Mouse (Mus musculus): Measurements from ENCODE around the gene Hcfc2. TPM values are rescaled to one million over a fixed set of nuclear protein-coding genes. Genes with fewer than 3 reads are reported as not detected.

Gene Hcfc2
- polyA plus RNA-seq, 1 experiment from 2014 or later: 37.9 TPM

Other genes with a start within 250 kb of the Hcfc2 start
- not detected in 2 replicates for gene Gm1553, start 203.5 kb upstream of the Hcfc2 start, polyA plus RNA-seq (2014; fragmentation: Nextera tagmentation; extraction: Ambion mirVana)
- gene 1190007I07Rik, start 72.9 kb upstream of the Hcfc2 start, polyA plus RNA-seq (2014; fragmentation: Nextera tagmentation; extraction: Ambion mirVana): 38.2 and 41.0 TPM in 2 replicates
- 157 and 165 TPM in 2 replicates for gene Tdg, start 66.3 kb upstream of the Hcfc2 start, polyA plus RNA-seq (2014; fragmentation: Nextera tagmentation; extraction: Ambion mirVana)
- 1.4 and 1.7 TPM in 2 replicates for gene Glt8d2, start 5.5 kb upstream of the Hcfc2 start, polyA plus RNA-seq (2014; fragmentation: Nextera tagmentation; extraction: Ambion mirVana)
- 36.4 and 43.5 TPM in 2 replicates for gene Nfyb, start 68.0 kb downstream of the Hcfc2 start, polyA plus RNA-seq (2014; fragmentation: Nextera tagmentation; extraction: Ambion mirVana)
- gene Txnrd1, start 137.8 kb downstream of the Hcfc2 start, polyA plus RNA-seq (2014; fragmentation: Nextera tagmentation; extraction: Ambion mirVana): 124 and 126 TPM in 2 replicates
- 0.88 TPM in 1 of 2 replicates, not detected in the other for gene Eid3, start 170.5 kb downstream of the Hcfc2 start, polyA plus RNA-seq (2014; fragmentation: Nextera tagmentation; extraction: Ambion mirVana)

Measured in hindbrain, embryonic 14.5 days (tissue).